Mouse (Mus musculus) liver, embryonic 14.5 days (tissue): ENCODE results near the gene Dnaaf3. TPM values are rescaled to one million over a fixed set of nuclear protein-coding genes. Genes with fewer than 3 reads are reported as not detected.

Experiments
- ATAC-seq: fragments of 200-750 bp; cut with Nextera tagmentation; 2 replicates; pipeline ENCODE4 v1.8.0; 2017; ENCODE audit warnings: moderate number of reproducible peaks, mild to moderate bottlenecking, moderate library complexity; ENCODE audit not compliant: insufficient read depth
- DNase-seq, 3 experiments: peaks; one replicate each; pipeline ENCODE4 v3.0.0-alpha.2; 2012 to 2013; ENCODE audit warnings: low read depth in 3 of 3, low spot score in 3 of 3
- H3K27ac ChIP-seq: fragments of 300-500 bp; sonication (generic); 2 replicates; pipeline ENCODE4 v1.5.1; 2014; ENCODE audit warnings: moderate library complexity, mild to moderate bottlenecking, control low read depth, inconsistent platforms
- H3K27me3 ChIP-seq: fragments of 300-500 bp; sonication (generic); 2 replicates; pipeline ENCODE4 v1.6.1; 2014; ENCODE audit warnings: mild to moderate bottlenecking, low read length, moderate library complexity; ENCODE audit not compliant: control insufficient read depth, insufficient read depth
- H3K36me3 ChIP-seq: fragments of 300-500 bp; sonication (generic); replicated peaks from 2 replicates; pipeline ENCODE4 v1.6.1; 2014; ENCODE audit warnings: low read depth; ENCODE audit not compliant: control insufficient read depth, insufficient read depth
- H3K4me1 ChIP-seq, 2 experiments: fragments of 200-500 bp in 1 of 2; fragments of 300-500 bp in 1 of 2; sonication (generic) in 1 of 2; replicated peaks; 2 replicates each; pipeline ENCODE4 v1.6.1; 2012 to 2014; ENCODE audit warnings: antibody characterized with exemption in 1 of 2, inconsistent platforms in 1 of 2, low read length in 1 of 2; ENCODE audit not compliant: control insufficient read depth in 2 of 2, insufficient read depth in 2 of 2
- H3K4me2 ChIP-seq: fragments of 300-500 bp; sonication (generic); 2 replicates; pipeline ENCODE4 v1.6.1; 2014; ENCODE audit warnings: low read depth, mild to moderate bottlenecking, control low read depth, moderate library complexity
- H3K4me3 ChIP-seq, 2 experiments: fragments of 200-500 bp in 1 of 2; fragments of 300-500 bp in 1 of 2; sonication (generic) in 1 of 2; 2 replicates each; pipeline ENCODE4 v1.5.1; 2012 to 2014; ENCODE audit warnings: low read depth in 2 of 2, low read length in 2 of 2, mild to moderate bottlenecking in 2 of 2, control low read depth in 1 of 2, inconsistent platforms in 1 of 2, moderate library complexity in 1 of 2; ENCODE audit not compliant: insufficient read depth in 1 of 2
- H3K9ac ChIP-seq: fragments of 300-500 bp; sonication (generic); replicated peaks from 2 replicates; pipeline ENCODE4 v1.6.1; 2014; ENCODE audit warnings: mild to moderate bottlenecking, control low read depth, moderate library complexity
- H3K9me3 ChIP-seq: fragments of 300-500 bp; sonication (generic); 2 replicates; pipeline ENCODE4 v1.6.1; 2016; ENCODE audit warnings: low read length, mixed read lengths; ENCODE audit not compliant: control insufficient read depth
- CTCF ChIP-seq: IDR thresholded peaks from 2 replicates; pipeline ENCODE4 v1.5.1; 2016; ENCODE audit warnings: antibody characterized with exemption, low read depth, control low read depth
- EP300 ChIP-seq: IDR thresholded peaks from 2 replicates; pipeline ENCODE4 v1.6.1; 2016; ENCODE audit warnings: antibody characterized with exemption, low read depth
- WGBS: fragments of 180-500 bp; shearing (Covaris S2); extraction: QIAGEN DNeasy Blood & Tissue Kit; methylation state at CpG from one replicate; pipeline ENCODE4 v1.1.7; 2014; ENCODE audit not compliant: insufficient replicate concordance; 5-methylcytosine and 5-hydroxymethylcytosine counted together
- microRNA-seq: library from miRNA; unstranded; fragments of <30 nt; microRNA quantifications from one replicate; pipeline ENCODE4, GENCODE M21; 2016
- polyA plus RNA-seq, 2 experiments: library from polyadenylated mRNA; depleted of rRNA in 1 of 2; stranded (reverse) in 1 of 2; unstranded in 1 of 2; fragments of >200 nt; fragmentation: Nextera tagmentation in 1 of 2; extraction: Ambion mirVana in 1 of 2; gene quantifications; 2 replicates each; pipeline versions ENCODE4 v1.2.1 to v1.2.3; 2012 to 2014

The Dnaaf3 gene
- polyA plus RNA-seq, 2 experiments, result 0.09 to 0.39 TPM

- H3K9ac ChIP-seq, result no peak overlapping the region
- H3K4me1 ChIP-seq, result no peaks in the 10 kb centered on the region
- no peaks in the 10 kb centered on the region for H3K9me3 ChIP-seq
- H3K27me3 ChIP-seq, result peaks cover 33% of the 10 kb centered on the region
- DNase-seq, result peak in 1 of 3 experiments; percentile 22
- no peak overlapping the region for H3K27ac ChIP-seq
- H3K36me3 ChIP-seq, result peaks cover 10% of the 10 kb centered on the region
- WGBS, result 3% methylated on average over 39 of the region's 39 CpGs
- H3K4me3 ChIP-seq, result peak overlapping the region; percentile 12 to 26; a peak in 2 of 4 replicates
- H3K4me2 ChIP-seq, result peak overlapping the region; percentile 58
- ATAC-seq, result peak; percentile 64
- no peak for TF ChIP-seq CTCF
- no peak for TF ChIP-seq EP300
Observed at GRCm38 (mm10) chr7:4478021-4478795, 54.0 kb downstream of the Dnaaf3 start.

- Histone ChIP-seq H3K27me3 (peaks cover 53% of the 10 kb centered on the region), H3K9ac (no peak overlapping the region), H3K27ac (no peak overlapping the region), H3K4me2 (no peak overlapping the region), H3K4me1 (no peaks in the 10 kb centered on the region), H3K9me3 (no peaks in the 10 kb centered on the region), H3K36me3 (no peaks in the 10 kb centered on the region), H3K4me3 (no peak overlapping the region)
- ATAC-seq, result no peak
- 20% methylated on average over 19 of the region's 19 CpGs for WGBS
- no peak for DNase-seq
- TF ChIP-seq CTCF, result no peak
- TF ChIP-seq EP300, result no peak
Observed at GRCm38 (mm10) chr7:4473940-4474339, 58.3 kb downstream of the Dnaaf3 start.

Small RNAs within 50 kb of the gene (microRNA-seq; reads per million reads assigned to microRNA genes)
- gene Gm23577, result not detected

Other genes starting within 250 kb of the Dnaaf3 start
- 0.03 TPM in 1 of 2 replicates, not detected in the other for gene Ncr1, start 194.7 kb downstream of the Dnaaf3 start, polyA plus RNA-seq (2012; rRNA removed)
- not detected in 2 replicates for gene Ncr1, start 194.7 kb downstream of the Dnaaf3 start, polyA plus RNA-seq (2014; fragmentation: Nextera tagmentation; extraction: Ambion mirVana)
- 1.1 TPM in 2 replicates for gene Gp6, start 134.7 kb downstream of the Dnaaf3 start, polyA plus RNA-seq (2012; rRNA removed)
- 3.6 and 4.6 TPM in 2 replicates for gene Gp6, start 134.7 kb downstream of the Dnaaf3 start, polyA plus RNA-seq (2014; fragmentation: Nextera tagmentation; extraction: Ambion mirVana)
- 3.1 and 4.0 TPM in 2 replicates for gene Rdh13, start 86.8 kb downstream of the Dnaaf3 start, polyA plus RNA-seq (2012; rRNA removed)
- gene Rdh13, start 86.8 kb downstream of the Dnaaf3 start, polyA plus RNA-seq (2014; fragmentation: Nextera tagmentation; extraction: Ambion mirVana), result 5.2 and 5.6 TPM in 2 replicates
- gene Eps8l1, start 71.8 kb downstream of the Dnaaf3 start, polyA plus RNA-seq (2012; rRNA removed), result 1.0 and 1.6 TPM in 2 replicates
- gene Eps8l1, start 71.8 kb downstream of the Dnaaf3 start, polyA plus RNA-seq (2014; fragmentation: Nextera tagmentation; extraction: Ambion mirVana), result 0.10 and 1.2 TPM in 2 replicates
- 16.2 and 22.2 TPM in 2 replicates for gene Ppp1r12c, start 30.8 kb downstream of the Dnaaf3 start, polyA plus RNA-seq (2012; rRNA removed)
- 15.6 and 22.2 TPM in 2 replicates for gene Ppp1r12c, start 30.8 kb downstream of the Dnaaf3 start, polyA plus RNA-seq (2014; fragmentation: Nextera tagmentation; extraction: Ambion mirVana)
- gene Tnnt1, start 16.1 kb downstream of the Dnaaf3 start, polyA plus RNA-seq (2012; rRNA removed), result 2.0 and 4.0 TPM in 2 replicates
- gene Tnnt1, start 16.1 kb downstream of the Dnaaf3 start, polyA plus RNA-seq (2014; fragmentation: Nextera tagmentation; extraction: Ambion mirVana), result 2.6 and 3.3 TPM in 2 replicates
- 0.30 and 0.35 TPM in 2 replicates for gene Tnni3, start 8.2 kb downstream of the Dnaaf3 start, polyA plus RNA-seq (2012; rRNA removed)
- 0.45 TPM in 1 of 2 replicates, not detected in the other for gene Tnni3, start 8.2 kb downstream of the Dnaaf3 start, polyA plus RNA-seq (2014; fragmentation: Nextera tagmentation; extraction: Ambion mirVana)
- 0.15 and 0.22 TPM in 2 replicates for gene Syt5, start 15.1 kb upstream of the Dnaaf3 start, polyA plus RNA-seq (2012; rRNA removed)
- gene Syt5, start 15.1 kb upstream of the Dnaaf3 start, polyA plus RNA-seq (2014; fragmentation: Nextera tagmentation; extraction: Ambion mirVana), result 0.25 and 0.81 TPM in 2 replicates
- not detected in 2 replicates for gene Ptprh, start 71.6 kb upstream of the Dnaaf3 start, polyA plus RNA-seq (2012; rRNA removed)
- gene Ptprh, start 71.6 kb upstream of the Dnaaf3 start, polyA plus RNA-seq (2014; fragmentation: Nextera tagmentation; extraction: Ambion mirVana), result not detected in 2 replicates
- 36.4 and 51.0 TPM in 2 replicates for gene Tmem86b, start 99.0 kb upstream of the Dnaaf3 start, polyA plus RNA-seq (2012; rRNA removed)
- 30.5 and 32.9 TPM in 2 replicates for gene Tmem86b, start 99.0 kb upstream of the Dnaaf3 start, polyA plus RNA-seq (2014; fragmentation: Nextera tagmentation; extraction: Ambion mirVana)
- gene Ppp6r1, start 126.6 kb upstream of the Dnaaf3 start, polyA plus RNA-seq (2012; rRNA removed), result 30.8 and 33.6 TPM in 2 replicates
- 4.3 and 5.1 TPM in 2 replicates for gene Ppp6r1, start 126.6 kb upstream of the Dnaaf3 start, polyA plus RNA-seq (2014; fragmentation: Nextera tagmentation; extraction: Ambion mirVana)
- 28.2 and 38.5 TPM in 2 replicates for gene Hspbp1, start 152.6 kb upstream of the Dnaaf3 start, polyA plus RNA-seq (2012; rRNA removed)
- 56.7 and 60.6 TPM in 2 replicates for gene Hspbp1, start 152.6 kb upstream of the Dnaaf3 start, polyA plus RNA-seq (2014; fragmentation: Nextera tagmentation; extraction: Ambion mirVana)
- gene Brsk1, start 158.2 kb upstream of the Dnaaf3 start, polyA plus RNA-seq (2012; rRNA removed), result 0.39 and 0.54 TPM in 2 replicates
- gene Brsk1, start 158.2 kb upstream of the Dnaaf3 start, polyA plus RNA-seq (2014; fragmentation: Nextera tagmentation; extraction: Ambion mirVana), result not detected in 2 replicates
- 0.31 TPM in 2 replicates for gene Tmem150b, start 192.8 kb upstream of the Dnaaf3 start, polyA plus RNA-seq (2012; rRNA removed)
- gene Tmem150b, start 192.8 kb upstream of the Dnaaf3 start, polyA plus RNA-seq (2014; fragmentation: Nextera tagmentation; extraction: Ambion mirVana), result 0.18 TPM in 1 of 2 replicates, not detected in the other
- gene Kmt5c, start 207.7 kb upstream of the Dnaaf3 start, polyA plus RNA-seq (2012; rRNA removed), result 75.7 and 78.7 TPM in 2 replicates
- 37.8 and 44.7 TPM in 2 replicates for gene Kmt5c, start 207.7 kb upstream of the Dnaaf3 start, polyA plus RNA-seq (2014; fragmentation: Nextera tagmentation; extraction: Ambion mirVana)
- 111 and 119 TPM in 2 replicates for gene Cox6b2, start 220.6 kb upstream of the Dnaaf3 start, polyA plus RNA-seq (2012; rRNA removed)
- 81.9 and 88.1 TPM in 2 replicates for gene Cox6b2, start 220.6 kb upstream of the Dnaaf3 start, polyA plus RNA-seq (2014; fragmentation: Nextera tagmentation; extraction: Ambion mirVana)
- gene Fam71e2, start 238.8 kb upstream of the Dnaaf3 start, polyA plus RNA-seq (2012; rRNA removed), result not detected in 2 replicates
- not detected in 2 replicates for gene Fam71e2, start 238.8 kb upstream of the Dnaaf3 start, polyA plus RNA-seq (2014; fragmentation: Nextera tagmentation; extraction: Ambion mirVana)